Comparison of ENCODE assay signal across 8 mouse cellular contexts in genomic region chr13:12105830-12106628, GRCm38 (mm10). TPM values are rescaled to one million over a fixed set of nuclear protein-coding genes. Genes with fewer than 3 reads are reported as not detected.
DNase-seq lines count a peak whose midpoint lies in the region; TF ChIP-seq lines count a peak whose summit lies in the region.

No protein-coding gene starts in this region.

- H3K27me3 ChIP-seq in thymus, adult 2 months (ENCODE audit: control insufficient read depth, insufficient read depth, low read length): no peaks in the 10 kb centered on the region; the same call in 1 of the 2 replicates

- DNase-seq in thymus, postnatal 4 days: peak; percentile 58
- no peak for DNase-seq in thymus, adult 2 months
- peak; percentile 80 to 82 for DNase-seq in cerebellum, postnatal 10 days
- peak; percentile 55 to 60 for DNase-seq in frontal cortex, postnatal 36 days (ENCODE audit: low spot score in 2 of 2)
- DNase-seq in layer of hippocampus, adult 2 months (ENCODE audit: low spot score in 2 of 2): peak in 1 of 2 experiments; percentile 44
- DNase-seq in lung, postnatal 4 days: peak; percentile 21 to 27
- DNase-seq in right cerebral cortex, postnatal 25 days: peak; percentile 70
- no peak for DNase-seq in spleen, adult 12 weeks (ENCODE audit: low spot score)

- no peaks in the 10 kb centered on the region for H3K4me1 ChIP-seq in thymus, adult 2 months (replicated peaks; ENCODE audit: control insufficient read depth, insufficient read depth, low read length)

- 4% methylated on average over 67 of the region's 67 CpGs for WGBS in thymus, adult 2 months

- no peak for TF ChIP-seq POLR2A in thymus, adult 2 months (IDR thresholded peaks at IDR 0.05; ENCODE audit: control insufficient read depth, extremely low read depth, insufficient read depth, low read length, poor library complexity)

- no peak for TF ChIP-seq CTCF in thymus, adult 2 months (IDR thresholded peaks at IDR 0.05; ENCODE audit: borderline replicate concordance, control insufficient read depth, extremely low read depth, insufficient read depth, low read length, poor library complexity)
- TF ChIP-seq CTCF in layer of hippocampus, adult 2 months (conservative IDR thresholded peaks at IDR 0.05): peak; percentile 58

- no peak overlapping the region for H3K4me3 ChIP-seq in thymus, adult 2 months (ENCODE audit: control insufficient read depth, insufficient read depth, low read length)
- H3K4me3 ChIP-seq in layer of hippocampus, adult 2 months: peak overlapping the region; percentile 67

- H3K27ac ChIP-seq in thymus, adult 2 months (ENCODE audit: control insufficient read depth, insufficient read depth, low read length): no peak overlapping the region
- peak overlapping the region; percentile 99 for H3K27ac ChIP-seq in layer of hippocampus, adult 2 months

- H3K36me3 ChIP-seq in thymus, adult 2 months (ENCODE audit: control insufficient read depth, insufficient read depth, low read length): no peaks in the 10 kb centered on the region

RNA-seq across cellular contexts. Expression of gene Ryr2, which starts 0.7 kb away (rescaled TPM):
- polyA plus RNA-seq in thymus, adult 2 months (2012; rRNA removed): 0.61 and 3.6 TPM in 2 replicates
- 100 to 1,000 TPM; 251 to 264 TPM for total RNA-seq in layer of hippocampus, adult 2 months (2021)

Comparison
In these comparisons a context has a peak if more than half of its experiments do, and no peak if none do; other contexts are left out.
1. DNase-seq: peak in thymus, postnatal 4 days (single experiment), cerebellum, postnatal 10 days (2 of 2), frontal cortex, postnatal 36 days (2 of 2), lung, postnatal 4 days (2 of 2) and right cerebral cortex, postnatal 25 days (single experiment); none in thymus, adult 2 months (single experiment) and spleen, adult 12 weeks (single experiment).